Mouse (Mus musculus) intestine, embryonic 14.5 days (tissue): ENCODE results near the gene Ilf2. TPM values are rescaled to one million over a fixed set of nuclear protein-coding genes. Genes with fewer than 3 reads are reported as not detected.

Experiments used
- ATAC-seq: fragments of 200-750 bp; cut with Nextera tagmentation; replicated peaks from 2 replicates; pipeline ENCODE4 v1.8.0; 2017; ENCODE audit warnings: low read depth, moderate number of reproducible peaks, moderate TSS enrichment, moderate library complexity; ENCODE audit not compliant: low FRiP score, low TSS enrichment
- DNase-seq: peaks from one replicate; pipeline ENCODE4 v3.0.0-alpha.2; 2018; ENCODE audit warnings: low spot score
- H3K27ac ChIP-seq: fragments of 300-500 bp; sonication (generic); 2 replicates; pipeline ENCODE4 v1.5.1; 2014; ENCODE audit warnings: low read depth, mild to moderate bottlenecking, control low read depth
- H3K27me3 ChIP-seq: fragments of 300-500 bp; sonication (generic); replicated peaks from 2 replicates; pipeline ENCODE4 v1.6.1; 2014; ENCODE audit warnings: low read length, control low read depth; ENCODE audit not compliant: control insufficient read depth, insufficient read depth
- H3K36me3 ChIP-seq: fragments of 300-500 bp; sonication (generic); 2 replicates; pipeline ENCODE4 v1.6.1; 2014; ENCODE audit warnings: low read length, control low read depth; ENCODE audit not compliant: control insufficient read depth, insufficient read depth
- H3K4me1 ChIP-seq: fragments of 300-500 bp; sonication (generic); replicated peaks from 2 replicates; pipeline ENCODE4 v1.6.1; 2014; ENCODE audit warnings: low read length, control low read depth, mixed read lengths; ENCODE audit not compliant: control insufficient read depth, insufficient read depth
- H3K4me2 ChIP-seq: fragments of 300-500 bp; sonication (generic); 2 replicates; pipeline ENCODE4 v1.6.1; 2014; ENCODE audit warnings: low read length
- H3K4me3 ChIP-seq: fragments of 300-500 bp; sonication (generic); 2 replicates; pipeline ENCODE4 v1.5.1; 2014; ENCODE audit warnings: low read depth, low read length, control low read depth, mixed read lengths
- H3K9ac ChIP-seq: fragments of 300-500 bp; sonication (generic); 2 replicates; pipeline ENCODE4 v1.6.1; 2014; ENCODE audit warnings: mild to moderate bottlenecking, low read length
- H3K9me3 ChIP-seq: fragments of 300-500 bp; sonication (generic); 2 replicates; pipeline ENCODE4 v1.6.1; 2016; ENCODE audit warnings: low read length, control low read depth; ENCODE audit not compliant: control insufficient read depth
- WGBS: fragments of 180-500 bp; shearing (Covaris S2); extraction: QIAGEN DNeasy Blood & Tissue Kit; methylation state at CpG from one replicate; pipeline ENCODE4 v1.1.7; 2014; 5-methylcytosine and 5-hydroxymethylcytosine counted together
- polyA plus RNA-seq: library from polyadenylated mRNA; unstranded; fragments of >200 nt; fragmentation: Nextera tagmentation; extraction: Ambion mirVana; gene quantifications from 2 replicates; pipeline ENCODE4 v1.2.1, GENCODE M21; 2014

Ilf2 gene
- polyA plus RNA-seq, 1 experiment from 2014 or later = 188 TPM

- H3K9me3 ChIP-seq = no peaks in the 10 kb centered on the region
- DNase-seq (no peak), ATAC-seq (no peak)
- no peaks in the 10 kb centered on the region for H3K27me3 ChIP-seq
- peaks cover 9% of the 10 kb centered on the region for H3K4me1 ChIP-seq
- H3K4me3 ChIP-seq = no peak overlapping the region
- no peak overlapping the region for H3K9ac ChIP-seq
- no peak overlapping the region for H3K27ac ChIP-seq
- 66% methylated on average over 4 of the region's 4 CpGs for WGBS
- no peak overlapping the region for H3K4me2 ChIP-seq
- H3K36me3 ChIP-seq = no peaks in the 10 kb centered on the region
Observed at GRCm38 (mm10) chr3:90437131-90437530, 38.8 kb upstream of the Ilf2 start.

GRCm38 (mm10) chr3:90440756-90441155 is 35.2 kb upstream of the Ilf2 start:
- 82% methylated on average over 2 of the region's 2 CpGs for WGBS
- H3K4me2 ChIP-seq = no peak overlapping the region
- H3K9ac ChIP-seq = no peak overlapping the region
- no peaks in the 10 kb centered on the region for H3K9me3 ChIP-seq
- H3K27ac ChIP-seq = no peak overlapping the region
- no peak for DNase-seq
- H3K4me3 ChIP-seq = no peak overlapping the region
- ATAC-seq = no peak
- H3K36me3 ChIP-seq = no peaks in the 10 kb centered on the region
- no peaks in the 10 kb centered on the region for H3K27me3 ChIP-seq
- peaks cover 3% of the 10 kb centered on the region; the same call in 1 of the 2 replicates for H3K4me1 ChIP-seq

- no peak overlapping the region for H3K4me3 ChIP-seq
- H3K36me3 ChIP-seq = no peaks in the 10 kb centered on the region
- no peaks in the 10 kb centered on the region for H3K27me3 ChIP-seq
- ATAC-seq = no peak
- 92% methylated on average over 3 of the region's 3 CpGs for WGBS
- no peaks in the 10 kb centered on the region for H3K9me3 ChIP-seq
- peaks cover 15% of the 10 kb centered on the region for H3K4me1 ChIP-seq
- no peak for DNase-seq
- H3K4me2 ChIP-seq = no peak overlapping the region
- H3K27ac ChIP-seq = no peak overlapping the region
- no peak overlapping the region for H3K9ac ChIP-seq
Observed at GRCm38 (mm10) chr3:90443977-90444376, 31.9 kb upstream of the Ilf2 start.

DNA sequence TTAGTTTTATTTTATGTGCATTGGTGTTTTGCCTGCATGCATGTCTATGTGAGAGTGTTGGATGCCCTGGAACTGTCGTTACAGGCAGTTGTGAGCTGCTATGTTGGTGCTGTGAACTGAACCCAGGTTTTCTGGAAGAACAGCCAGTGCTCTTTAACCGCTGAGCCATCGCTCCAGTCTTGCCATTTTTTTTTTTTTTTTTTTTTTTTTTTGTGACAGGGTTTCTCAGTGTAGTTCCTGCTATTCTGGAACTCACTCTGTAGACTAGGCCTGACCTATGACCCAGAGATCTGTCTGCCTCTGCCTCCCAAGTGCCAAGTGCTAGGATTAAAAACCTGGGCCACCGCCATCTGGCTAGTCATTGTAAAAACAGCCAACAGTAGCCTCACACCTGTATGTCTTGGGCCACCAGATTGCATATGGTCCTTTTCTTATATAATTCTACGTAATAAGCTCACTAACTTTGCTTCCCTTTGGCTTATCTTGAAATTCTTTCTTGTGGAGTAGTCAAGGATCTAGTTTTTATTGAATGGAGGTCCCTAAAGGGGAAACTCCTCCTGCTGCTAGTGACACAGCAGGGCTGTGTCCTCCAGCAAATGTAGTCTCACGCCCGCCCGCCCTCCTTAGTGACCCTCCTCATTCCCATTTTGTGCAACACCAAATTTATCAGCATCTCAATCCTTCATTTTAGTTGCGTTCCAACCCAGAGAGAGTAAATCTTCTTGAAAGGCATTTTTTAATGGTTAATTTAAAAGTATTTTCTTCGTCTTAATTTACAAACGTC is 30.3 kb upstream of the Ilf2 start:
- peak overlapping the region; percentile 35 for H3K4me2 ChIP-seq
- no peak for ATAC-seq
- H3K27me3 ChIP-seq = no peaks in the 10 kb centered on the region
- H3K9me3 ChIP-seq = no peaks in the 10 kb centered on the region
- 67% methylated on average over 11 of the region's 11 CpGs for WGBS
- no peak for DNase-seq
- H3K4me3 ChIP-seq = peak overlapping the region; percentile 22; the same call in 1 of the 2 replicates
- no peaks in the 10 kb centered on the region for H3K36me3 ChIP-seq
- peaks cover 15% of the 10 kb centered on the region for H3K4me1 ChIP-seq
- H3K9ac ChIP-seq = 0 out of 2 replicates have a peak overlapping the region, but pooled peaks have one; percentile 38
- peak overlapping the region; percentile 96 for H3K27ac ChIP-seq

- Histone ChIP-seq H3K27ac (peak overlapping the region; percentile 96), H3K9me3 (no peaks in the 10 kb centered on the region), H3K4me3 (peak overlapping the region; percentile 22), H3K4me1 (peaks cover 15% of the 10 kb centered on the region), H3K36me3 (no peaks in the 10 kb centered on the region), H3K4me2 (peak overlapping the region; percentile 35), H3K27me3 (no peaks in the 10 kb centered on the region), H3K9ac (peak overlapping the region; percentile 38)
- ATAC-seq = peak; percentile 92
- DNase-seq = peak; percentile 88
- under 1% methylated on average over 17 of the region's 17 CpGs for WGBS
Observed at GRCm38 (mm10) chr3:90446389-90447122, 29.4 kb upstream of the Ilf2 start.

GRCm38 (mm10) chr3:90447123-90447494 is 28.8 kb upstream of the Ilf2 start:
- H3K4me2 ChIP-seq = peak overlapping the region; percentile 35
- no peaks in the 10 kb centered on the region for H3K27me3 ChIP-seq
- peak overlapping the region; percentile 38; the same call in 1 of the 2 replicates for H3K9ac ChIP-seq
- WGBS = 31% methylated on average over 7 of the region's 7 CpGs
- peaks cover 15% of the 10 kb centered on the region for H3K4me1 ChIP-seq
- H3K9me3 ChIP-seq = no peaks in the 10 kb centered on the region
- H3K27ac ChIP-seq = peak overlapping the region; percentile 96
- ATAC-seq (peak; percentile 21), DNase-seq (no peak)
- H3K36me3 ChIP-seq = no peaks in the 10 kb centered on the region
- peak overlapping the region; percentile 22 for H3K4me3 ChIP-seq

- Histone ChIP-seq H3K36me3 (no peaks in the 10 kb centered on the region), H3K27ac (no peak overlapping the region; the same call in 1 of the 2 replicates), H3K4me1 (peaks cover 15% of the 10 kb centered on the region), H3K9me3 (no peaks in the 10 kb centered on the region), H3K27me3 (no peaks in the 10 kb centered on the region), H3K9ac (no peak overlapping the region), H3K4me3 (no peak overlapping the region), H3K4me2 (no peak overlapping the region)
- WGBS = 52% methylated on average over 6 of the region's 6 CpGs
- ATAC-seq = no peak
- DNase-seq = no peak
Observed at GRCm38 (mm10) chr3:90448626-90449025, 27.3 kb upstream of the Ilf2 start.

DNA sequence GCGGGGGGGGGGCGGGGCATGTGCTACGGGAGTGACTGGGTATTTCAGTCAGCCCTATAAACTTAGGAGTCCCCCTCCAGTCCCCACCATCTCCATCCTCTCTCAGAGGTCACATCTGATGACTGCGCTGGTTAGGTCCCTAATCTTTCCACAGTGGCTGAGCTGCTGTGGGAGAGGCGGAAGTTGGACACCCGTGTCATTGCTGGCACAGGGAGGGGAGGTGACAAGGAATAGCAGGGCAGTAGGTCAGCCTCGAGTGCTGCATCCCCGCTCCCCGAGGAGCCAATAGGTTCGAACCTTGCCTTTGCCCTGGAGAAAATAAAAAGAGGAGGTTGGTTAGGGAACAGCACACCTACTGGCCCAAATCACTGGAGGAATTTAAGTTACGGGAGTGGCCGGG is 25.1 kb upstream of the Ilf2 start:
- Histone ChIP-seq H3K9me3 (no peaks in the 10 kb centered on the region), H3K4me1 (peaks cover 10% of the 10 kb centered on the region), H3K4me2 (peak overlapping the region; percentile 36), H3K27ac (no peak overlapping the region), H3K36me3 (no peaks in the 10 kb centered on the region), H3K9ac (no peak overlapping the region), H3K4me3 (no peak overlapping the region), H3K27me3 (no peaks in the 10 kb centered on the region)
- ATAC-seq (no peak), DNase-seq (no peak)
- whole genome bisulfite sequencing = 28% methylated on average over 12 of the region's 12 CpGs
